ENCODE assay signal across 10 mouse cellular contexts in the genomic region with DNA sequence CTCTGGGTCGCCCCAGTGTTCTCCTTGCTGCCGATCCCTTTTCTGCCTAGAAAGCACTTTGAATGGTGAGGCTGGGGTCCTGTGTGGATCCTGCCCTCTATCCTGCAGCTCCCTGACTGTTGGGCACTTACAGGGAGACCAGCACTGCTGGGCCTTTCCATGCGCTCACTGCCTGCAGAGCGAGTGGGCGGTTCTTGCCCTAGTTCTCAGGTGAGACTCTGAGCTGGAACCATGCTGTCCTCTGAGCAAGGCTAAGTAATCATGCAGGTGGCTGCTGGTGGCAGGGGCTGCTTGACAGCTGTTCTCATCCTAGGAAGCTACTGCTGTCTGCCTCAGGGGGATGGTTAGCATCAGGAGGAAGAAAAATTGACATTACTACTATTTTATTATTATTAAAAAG. TPM values are rescaled to one million over a fixed set of nuclear protein-coding genes. Genes with fewer than 3 reads are reported as not detected.
DNase-seq lines count a peak whose midpoint lies in the region; ATAC-seq and TF ChIP-seq lines count a peak whose summit lies in the region.
"Had no signal": no experiment of that assay in that cellular context is flagged by ENCODE, and none has a peak within 500 bp of the region (broad histone marks: within the 10 kb centered on the region; RNA-seq: fewer than 3 reads in every experiment).

No protein-coding gene starts in this region.

- H3K27me3 ChIP-seq in embryonic facial prominence, embryonic 10.5 days (replicated peaks; ENCODE audit: low read depth, poor library complexity, severe bottlenecking), result no peaks in the 10 kb centered on the region
- no peaks in the 10 kb centered on the region for H3K27me3 ChIP-seq in liver, embryonic 16.5 days (ENCODE audit: control insufficient read depth, insufficient read depth, low read depth, low read length)
- H3K27me3 ChIP-seq in thymus, adult 2 months (ENCODE audit: control insufficient read depth, insufficient read depth, low read length), result no peaks in the 10 kb centered on the region
- H3K27me3 ChIP-seq: heart, embryonic 12.5 days; midbrain, embryonic 15.5 days had no signal

- no peak for DNase-seq in frontal cortex, postnatal 10 days (ENCODE audit: low spot score in 2 of 2)
- no peak for DNase-seq in left cerebral cortex, adult 2 months (ENCODE audit: extremely low spot score in 1 of 2, low spot score in 2 of 2)
- DNase-seq in left cerebral cortex, postnatal 4 days, result no peak
- no peak for DNase-seq in embryonic facial prominence, embryonic 10.5 days (ENCODE audit: low spot score)
- DNase-seq in thymus, adult 2 months, result no peak
- no peak for DNase-seq in thymus, postnatal 25 days

- H3K36me3 ChIP-seq in embryonic facial prominence, embryonic 10.5 days (replicated peaks), result peaks cover 37% of the 10 kb centered on the region
- no peaks in the 10 kb centered on the region; the same call in 1 of the 2 replicates for H3K36me3 ChIP-seq in liver, embryonic 16.5 days (ENCODE audit: control insufficient read depth, insufficient read depth)
- H3K36me3 ChIP-seq in thymus, adult 2 months (ENCODE audit: control insufficient read depth, insufficient read depth, low read length), result no peaks in the 10 kb centered on the region
- H3K36me3 ChIP-seq: midbrain, embryonic 15.5 days had no signal

- no peak overlapping the region for H3K9ac ChIP-seq in liver, embryonic 16.5 days (ENCODE audit: low read depth, low read length)
- H3K9ac ChIP-seq: heart, embryonic 12.5 days; midbrain, embryonic 15.5 days had no signal

- WGBS in embryonic facial prominence, embryonic 10.5 days, result 84% methylated on average over 5 of the region's 5 CpGs
- WGBS in liver, embryonic 16.5 days (ENCODE audit: insufficient replicate concordance), result 75% methylated on average over 5 of the region's 5 CpGs
- WGBS in thymus, adult 2 months, result 87% methylated on average over 5 of the region's 5 CpGs

- no peak overlapping the region for H3K4me2 ChIP-seq in liver, embryonic 16.5 days (ENCODE audit: low read depth, low read length)
- H3K4me2 ChIP-seq: heart, embryonic 12.5 days; midbrain, embryonic 15.5 days had no signal

- no peak overlapping the region for H3K4me3 ChIP-seq in left cerebral cortex, adult 2 months
- no peak overlapping the region for H3K4me3 ChIP-seq in embryonic facial prominence, embryonic 10.5 days
- no peak overlapping the region for H3K4me3 ChIP-seq in liver, embryonic 16.5 days (ENCODE audit: low read depth, low read length)
- H3K4me3 ChIP-seq in thymus, adult 2 months (ENCODE audit: control insufficient read depth, insufficient read depth, low read length), result no peak overlapping the region
- H3K4me3 ChIP-seq: heart, embryonic 12.5 days; midbrain, embryonic 15.5 days had no signal

- TF ChIP-seq CTCF in left cerebral cortex, adult 2 months (IDR thresholded peaks at IDR 0.05), result no peak
- TF ChIP-seq CTCF in thymus, adult 2 months (IDR thresholded peaks at IDR 0.05; ENCODE audit: borderline replicate concordance, control insufficient read depth, extremely low read depth, insufficient read depth, low read length, poor library complexity), result no peak

- peaks cover 32% of the 10 kb centered on the region for H3K4me1 ChIP-seq in embryonic facial prominence, embryonic 10.5 days
- peaks cover 13% of the 10 kb centered on the region for H3K4me1 ChIP-seq in liver, embryonic 16.5 days (ENCODE audit: control insufficient read depth, low read depth, low read length)
- H3K4me1 ChIP-seq in thymus, adult 2 months (replicated peaks; ENCODE audit: control insufficient read depth, insufficient read depth, low read length), result peaks cover 5% of the 10 kb centered on the region; the same call in 1 of the 2 replicates
- H3K4me1 ChIP-seq: midbrain, embryonic 15.5 days had no signal

- peak overlapping the region; percentile 87 for H3K27ac ChIP-seq in left cerebral cortex, adult 2 months
- H3K27ac ChIP-seq in embryonic facial prominence, embryonic 10.5 days (replicated peaks), result peak overlapping the region; percentile 63
- peak overlapping the region; percentile 45 for H3K27ac ChIP-seq in liver, embryonic 16.5 days (ENCODE audit: low read length)
- no peak overlapping the region for H3K27ac ChIP-seq in thymus, adult 2 months (ENCODE audit: control insufficient read depth, insufficient read depth, low read length)
- H3K27ac ChIP-seq: midbrain, embryonic 15.5 days had no signal

- ATAC-seq in frontal cortex, adult (ENCODE audit: low TSS enrichment), result peak; percentile 41; the same call in 1 of the 2 replicates
- no peak for ATAC-seq in liver, embryonic 16.5 days (ENCODE audit: low read depth)
- ATAC-seq: midbrain, embryonic 15.5 days had no signal

- H3K9me3 ChIP-seq in embryonic facial prominence, embryonic 10.5 days, result no peaks in the 10 kb centered on the region
- no peaks in the 10 kb centered on the region for H3K9me3 ChIP-seq in liver, embryonic 16.5 days (replicated peaks; ENCODE audit: control insufficient read depth, low read length)
- H3K9me3 ChIP-seq: heart, embryonic 12.5 days; midbrain, embryonic 15.5 days had no signal

- TF ChIP-seq POLR2A in thymus, adult 2 months (IDR thresholded peaks at IDR 0.05; ENCODE audit: control insufficient read depth, extremely low read depth, insufficient read depth, low read length, poor library complexity), result no peak

- intact Hi-C loops in left cerebral cortex, adult 2 months (cut with DNase I), result no loop called here
- intact Hi-C loops in left cerebral cortex, postnatal 4 days (cut with DNase I), result loop anchor here (5.0 kb wide), 1 partner anchor 108 kb away; no protein-coding TSS in a partner anchor

RNA-seq across cellular contexts. Expression of gene Poc1a, which starts 28.1 kb away (rescaled TPM):
- total RNA-seq in left cerebral cortex, adult 2 months (2021), result 10 to 100 TPM; 18.6 to 19.6 TPM
- 10 to 100 TPM; 11.0 to 11.9 TPM for total RNA-seq in left cerebral cortex, postnatal 4 days (2021)
- polyA plus RNA-seq in embryonic facial prominence, embryonic 10.5 days (2016; fragmentation: Nextera tagmentation; extraction: Ambion mirVana), result 39.9 and 46.4 TPM in 2 replicates
- 20.3 and 21.0 TPM in 2 replicates for polyA plus RNA-seq in liver, embryonic 16.5 days (2015; fragmentation: Nextera tagmentation; extraction: Ambion mirVana)
- polyA plus RNA-seq in thymus, adult 2 months (2012; rRNA removed), result 30.2 and 42.2 TPM in 2 replicates

RNA-seq across cellular contexts. Expression of gene Dusp7, which starts 59.4 kb away (rescaled TPM):
- 100 to 1,000 TPM; 105 to 115 TPM for total RNA-seq in left cerebral cortex, adult 2 months (2021)
- 10 to 100 TPM; 54.3 to 54.4 TPM for total RNA-seq in left cerebral cortex, postnatal 4 days (2021)
- polyA plus RNA-seq in embryonic facial prominence, embryonic 10.5 days (2016; fragmentation: Nextera tagmentation; extraction: Ambion mirVana), result 29.5 and 30.8 TPM in 2 replicates
- polyA plus RNA-seq in liver, embryonic 16.5 days (2015; fragmentation: Nextera tagmentation; extraction: Ambion mirVana), result 2.1 and 2.7 TPM in 2 replicates
- polyA plus RNA-seq in thymus, adult 2 months (2012; rRNA removed), result 75.3 and 86.0 TPM in 2 replicates
